8 mouse cellular contexts compared by ENCODE assay signal in the genomic region with DNA sequence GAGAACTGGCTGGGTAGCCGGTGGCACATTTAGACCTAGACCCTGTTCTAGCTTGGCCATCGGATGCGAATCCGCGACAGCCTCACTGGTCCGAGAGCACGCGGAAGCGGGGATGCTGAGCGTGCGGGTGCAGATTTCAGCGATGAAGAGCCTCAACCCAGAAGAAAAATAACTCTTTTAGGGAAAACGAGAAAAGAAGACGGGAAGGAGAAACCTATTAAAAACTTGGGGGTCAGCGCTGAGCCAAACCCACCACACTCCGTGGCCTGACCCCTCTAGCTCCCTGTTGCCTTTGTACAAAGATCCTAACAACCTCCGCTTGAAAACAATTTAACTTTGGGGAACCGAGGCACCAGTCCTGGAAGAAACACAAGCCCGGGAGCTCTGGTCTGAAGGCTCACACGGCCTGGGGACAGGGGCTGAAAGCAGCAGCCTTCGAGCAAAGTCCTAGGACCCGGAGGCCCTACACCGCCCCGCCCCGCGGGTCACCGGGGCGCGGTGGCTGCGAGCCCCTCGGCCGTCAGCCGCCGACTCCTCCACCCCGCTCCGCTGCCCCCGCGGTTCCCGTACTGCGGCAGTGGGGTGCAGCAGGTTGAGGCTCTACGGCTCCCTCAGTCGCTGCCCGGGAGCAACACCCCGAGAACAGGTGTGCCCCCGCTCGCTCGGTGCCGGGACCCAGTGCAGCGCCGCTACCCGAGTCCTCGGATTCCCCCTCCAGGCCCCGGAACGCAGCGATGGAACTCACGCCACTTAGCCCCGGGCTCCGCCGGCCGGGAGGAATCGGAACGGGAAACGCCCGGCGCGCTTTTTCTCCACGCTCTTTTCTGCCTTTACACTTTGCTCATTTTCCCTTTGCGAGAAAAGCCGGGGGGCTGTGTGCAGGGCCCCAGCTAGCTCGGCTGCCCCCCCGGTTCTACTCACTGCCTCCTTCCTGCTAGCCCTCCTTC. TPM values are rescaled to one million over a fixed set of nuclear protein-coding genes. Genes with fewer than 3 reads are reported as not detected.
A peak's percentile ranks its signal among the peaks of the same experiment; 100 is the strongest.
DNase-seq lines count a peak whose midpoint lies in the region; ATAC-seq and TF ChIP-seq lines count a peak whose summit lies in the region.

No protein-coding gene starts in this region.

- peak; percentile 16 for DNase-seq in cerebellum, adult 8-10 months
- DNase-seq in cerebellum, adult 11-12 months = no peak
- peak; percentile 22 for DNase-seq in urinary bladder, postnatal 25 days (ENCODE audit: low spot score)
- DNase-seq in urinary bladder, postnatal 14 days (ENCODE audit: low spot score) = no peak
- DNase-seq in heart, postnatal 0 days (ENCODE audit: low spot score) = no peak
- no peak for DNase-seq in limb, embryonic 14.5 days (ENCODE audit: low spot score)

- WGBS in heart, postnatal 0 days = under 1% methylated on average over 70 of the region's 71 CpGs
- WGBS in limb, embryonic 14.5 days = under 1% methylated on average over 62 of the region's 71 CpGs
- WGBS in neural tube, embryonic 12.5 days = under 1% methylated on average over 71 of the region's 71 CpGs

- 0 out of 2 replicates have a peak, but pooled peaks have one; percentile 2 for ATAC-seq in heart, postnatal 0 days (ENCODE audit: insufficient read depth, low read depth)
- no peak for ATAC-seq in limb, embryonic 14.5 days (ENCODE audit: low FRiP score, low read depth)
- ATAC-seq in neural tube, embryonic 12.5 days (ENCODE audit: low FRiP score, low read depth) = no peak
- no peak for ATAC-seq in megakaryocyte-erythroid progenitor cell, adult 5-6 weeks (replicated peaks; ENCODE audit: low FRiP score, low TSS enrichment, poor library complexity, severe bottlenecking)

- peak overlapping the region; percentile 49 for H3K4me3 ChIP-seq in heart, postnatal 0 days (ENCODE audit: low read depth, low read length)
- H3K4me3 ChIP-seq in limb, embryonic 14.5 days (replicated peaks; ENCODE audit: low read length) = peak overlapping the region; percentile 50
- H3K4me3 ChIP-seq in neural tube, embryonic 12.5 days = peak overlapping the region; percentile 43

- no peaks in the 10 kb centered on the region for H3K36me3 ChIP-seq in heart, postnatal 0 days (replicated peaks; ENCODE audit: control insufficient read depth, insufficient read depth, low read length)
- no peaks in the 10 kb centered on the region for H3K36me3 ChIP-seq in limb, embryonic 14.5 days (ENCODE audit: control insufficient read depth, insufficient read depth, low read length)
- no peaks in the 10 kb centered on the region for H3K36me3 ChIP-seq in neural tube, embryonic 12.5 days

- no peak for TF ChIP-seq EP300 in heart, postnatal 0 days (IDR thresholded peaks at IDR 0.05; ENCODE audit: low read depth)

- no peak overlapping the region for H3K9ac ChIP-seq in heart, postnatal 0 days (replicated peaks; ENCODE audit: low read depth, low read length)
- H3K9ac ChIP-seq in limb, embryonic 14.5 days (ENCODE audit: low read depth, low read length, severe bottlenecking) = peak overlapping the region; percentile 77
- peak overlapping the region; percentile 64 for H3K9ac ChIP-seq in neural tube, embryonic 12.5 days

- H3K27me3 ChIP-seq in heart, postnatal 0 days (ENCODE audit: control insufficient read depth, insufficient read depth, low read length) = peaks cover 84% of the 10 kb centered on the region
- peaks cover 43% of the 10 kb centered on the region for H3K27me3 ChIP-seq in limb, embryonic 14.5 days (ENCODE audit: control insufficient read depth, insufficient read depth, low read length)
- H3K27me3 ChIP-seq in neural tube, embryonic 12.5 days (replicated peaks) = peaks cover 86% of the 10 kb centered on the region

- H3K4me1 ChIP-seq in heart, postnatal 0 days (ENCODE audit: control insufficient read depth, insufficient read depth) = peaks cover 13% of the 10 kb centered on the region
- peaks cover 8% of the 10 kb centered on the region; the same call in 1 of the 2 replicates for H3K4me1 ChIP-seq in limb, embryonic 14.5 days (ENCODE audit: control insufficient read depth, insufficient read depth, low read length)
- H3K4me1 ChIP-seq in neural tube, embryonic 12.5 days = peaks cover 34% of the 10 kb centered on the region

- no peak for TF ChIP-seq CTCF in heart, postnatal 0 days (IDR thresholded peaks at IDR 0.05; ENCODE audit: low read depth)

- TF ChIP-seq POLR2A in limb, embryonic 14.5 days (IDR thresholded peaks at IDR 0.05; ENCODE audit: borderline replicate concordance, extremely low read depth, insufficient read depth, insufficient read length) = 0 out of 2 replicates have a peak, but pooled peaks have one; percentile 30

- no peaks in the 10 kb centered on the region for H3K9me3 ChIP-seq in heart, postnatal 0 days (replicated peaks; ENCODE audit: control insufficient read depth, low read length)
- H3K9me3 ChIP-seq in limb, embryonic 14.5 days (ENCODE audit: control insufficient read depth, low read length) = no peaks in the 10 kb centered on the region
- no peaks in the 10 kb centered on the region for H3K9me3 ChIP-seq in neural tube, embryonic 12.5 days

- H3K4me2 ChIP-seq in heart, postnatal 0 days (ENCODE audit: low read depth, low read length) = peak overlapping the region; percentile 80
- peak overlapping the region; percentile 94 for H3K4me2 ChIP-seq in limb, embryonic 14.5 days (replicated peaks; ENCODE audit: low read depth, low read length, severe bottlenecking)
- H3K4me2 ChIP-seq in neural tube, embryonic 12.5 days (replicated peaks) = peak overlapping the region; percentile 67

- no peak overlapping the region for H3K27ac ChIP-seq in heart, postnatal 0 days (ENCODE audit: low read depth)
- H3K27ac ChIP-seq in limb, embryonic 14.5 days (replicated peaks; ENCODE audit: low read depth, low read length) = peak overlapping the region; percentile 87
- H3K27ac ChIP-seq in neural tube, embryonic 12.5 days = peak overlapping the region; percentile 29

RNA-seq across cellular contexts. Expression of a gene that starts 2.7 kb away (rescaled TPM):
- total RNA-seq in heart, postnatal 0 days (2014; rRNA removed; ENCODE audit: low replicate concordance) = 42.6 and 62.3 TPM in 2 replicates
- polyA plus RNA-seq in heart, postnatal 0 days (2015; fragmentation: Nextera tagmentation; extraction: Ambion mirVana) = 24.6 and 25.6 TPM in 2 replicates
- polyA plus RNA-seq in limb, embryonic 14.5 days (2012; rRNA removed) = 126 and 139 TPM in 2 replicates
- 72.8 and 76.9 TPM in 2 replicates for polyA plus RNA-seq in limb, embryonic 14.5 days (2014; fragmentation: Nextera tagmentation; extraction: Ambion mirVana)
- polyA plus RNA-seq in neural tube, embryonic 12.5 days (2016; fragmentation: Nextera tagmentation; extraction: Ambion mirVana) = 107 and 111 TPM in 2 replicates
- total RNA-seq in megakaryocyte-erythroid progenitor cell, adult 5-6 weeks (2014; fragmentation: Nextera tagmentation) = 107 and 145 TPM in 2 replicates
- 73.2 and 84.1 TPM in 2 replicates for total RNA-seq in megakaryocyte-erythroid progenitor cell, adult 5-6 weeks (2017)

RNA-seq across cellular contexts. Expression of a gene that starts 56.0 kb away (rescaled TPM):
- total RNA-seq in heart, postnatal 0 days (2014; rRNA removed; ENCODE audit: low replicate concordance) = 63.0 and 119 TPM in 2 replicates
- polyA plus RNA-seq in heart, postnatal 0 days (2015; fragmentation: Nextera tagmentation; extraction: Ambion mirVana) = 97.8 and 101 TPM in 2 replicates
- 155 and 194 TPM in 2 replicates for polyA plus RNA-seq in limb, embryonic 14.5 days (2012; rRNA removed)
- polyA plus RNA-seq in limb, embryonic 14.5 days (2014; fragmentation: Nextera tagmentation; extraction: Ambion mirVana) = 190 and 191 TPM in 2 replicates
- 148 and 162 TPM in 2 replicates for polyA plus RNA-seq in neural tube, embryonic 12.5 days (2016; fragmentation: Nextera tagmentation; extraction: Ambion mirVana)
- 63.4 and 65.1 TPM in 2 replicates for total RNA-seq in megakaryocyte-erythroid progenitor cell, adult 5-6 weeks (2014; fragmentation: Nextera tagmentation)
- total RNA-seq in megakaryocyte-erythroid progenitor cell, adult 5-6 weeks (2017) = 13.8 and 63.5 TPM in 2 replicates

Comparison
In these comparisons a context has a peak if more than half of its experiments do, and no peak if none do; other contexts are left out.
1. DNase-seq: peak in cerebellum, adult 8-10 months (single experiment) and urinary bladder, postnatal 25 days (single experiment); none in cerebellum, adult 11-12 months (single experiment), urinary bladder, postnatal 14 days (single experiment), heart, postnatal 0 days (single experiment) and limb, embryonic 14.5 days (single experiment).
2. Peak in every context shown above with its lines, with median percentiles within 50 percentile points of each other: H3K4me2 ChIP-seq and H3K4me3 ChIP-seq.